Mouse (Mus musculus): ENCODE results near the gene Xirp1. TPM values are rescaled to one million over a fixed set of nuclear protein-coding genes. Genes with fewer than 3 reads are reported as not detected.
"Not testable (repeated sequence)": the region's sequence is repeated elsewhere in the genome, so short reads cannot be mapped to it uniquely, and the experiment has no call there.

Xirp1 gene
- polyA plus RNA-seq, 1 experiment: not detected

DNA sequence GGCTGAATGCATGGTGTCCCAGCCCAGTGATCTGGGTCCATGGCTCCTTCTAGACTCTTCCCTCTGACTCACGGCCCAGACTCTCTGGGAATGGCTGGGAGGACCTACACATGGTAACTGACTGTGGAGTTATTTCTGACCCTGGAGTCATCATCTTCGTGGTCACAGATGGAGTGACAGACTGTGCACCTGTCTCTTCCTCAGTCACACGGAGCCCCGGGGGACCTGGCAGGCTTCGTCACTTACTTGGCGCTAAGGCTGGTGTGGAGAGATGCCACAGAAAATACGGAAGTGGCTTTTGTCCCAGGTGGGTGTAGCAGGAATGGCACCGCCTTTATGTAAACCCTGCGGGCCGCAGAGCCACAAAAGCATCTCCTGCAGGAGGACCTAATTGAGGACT is 773 bp upstream of the Xirp1 start:
- Histone ChIP-seq H3K27ac (ENCODE audit: insufficient read depth, low read depth, low read length) (no peak overlapping the region), H3K4me1 (ENCODE audit: control insufficient read depth, insufficient read depth, low read length) (0 out of 2 replicates have a peak, but pooled peaks cover 9% of the 10 kb centered on the region), H3K4me3 (ENCODE audit: insufficient read depth, low read length) (no peak overlapping the region)
- TF ChIP-seq CTCF (IDR thresholded peaks at IDR 0.05; ENCODE audit: low read depth, low read length): no peak
- no peak for TF ChIP-seq POLR2A (IDR thresholded peaks at IDR 0.05; ENCODE audit: borderline replicate concordance, low read depth, low read length)

DNA sequence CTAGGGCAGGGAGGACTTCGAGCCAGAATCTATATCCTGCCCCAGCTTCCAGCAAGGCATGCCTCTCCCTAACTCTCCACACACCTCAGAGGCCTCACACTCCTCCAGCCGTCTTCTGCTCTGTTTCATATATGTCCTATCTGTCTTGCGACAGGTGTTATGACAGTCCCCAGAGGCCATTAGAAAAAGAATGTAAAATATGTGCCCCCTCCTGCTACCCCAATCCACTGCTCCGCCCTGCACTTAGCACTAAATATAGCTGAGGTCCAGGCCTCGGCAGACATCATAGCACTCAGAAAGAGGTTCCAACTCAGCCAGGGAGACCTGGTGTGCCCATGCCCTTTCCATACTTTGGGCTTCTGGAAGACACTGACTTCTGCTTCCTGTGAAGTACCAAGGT is 2.2 kb downstream of the Xirp1 start:
- no peak overlapping the region for H3K27ac ChIP-seq (ENCODE audit: insufficient read depth, low read depth, low read length)
- H3K4me3 ChIP-seq (ENCODE audit: insufficient read depth, low read length): no peak overlapping the region
- TF ChIP-seq POLR2A (IDR thresholded peaks at IDR 0.05; ENCODE audit: borderline replicate concordance, low read depth, low read length) (no peak), CTCF (IDR thresholded peaks at IDR 0.05; ENCODE audit: low read depth, low read length) (no peak)

GRCm38 (mm10) chr9:120020285-120020890 is 3.0 kb downstream of the Xirp1 start:
- Histone ChIP-seq H3K27ac (ENCODE audit: insufficient read depth, low read depth, low read length) (no peak overlapping the region), H3K4me1 (ENCODE audit: control insufficient read depth, insufficient read depth, low read length) (no peaks in the 10 kb centered on the region), H3K4me3 (ENCODE audit: insufficient read depth, low read length) (no peak overlapping the region)
- TF ChIP-seq CTCF (IDR thresholded peaks at IDR 0.05; ENCODE audit: low read depth, low read length) (peak; percentile 71), POLR2A (IDR thresholded peaks at IDR 0.05; ENCODE audit: borderline replicate concordance, low read depth, low read length) (no peak)

More for the DNA sequence above, 2.2 kb downstream of the Xirp1 start:
- H3K4me1 ChIP-seq (ENCODE audit: control insufficient read depth, insufficient read depth, low read length): no peaks in the 10 kb centered on the region

DNA sequence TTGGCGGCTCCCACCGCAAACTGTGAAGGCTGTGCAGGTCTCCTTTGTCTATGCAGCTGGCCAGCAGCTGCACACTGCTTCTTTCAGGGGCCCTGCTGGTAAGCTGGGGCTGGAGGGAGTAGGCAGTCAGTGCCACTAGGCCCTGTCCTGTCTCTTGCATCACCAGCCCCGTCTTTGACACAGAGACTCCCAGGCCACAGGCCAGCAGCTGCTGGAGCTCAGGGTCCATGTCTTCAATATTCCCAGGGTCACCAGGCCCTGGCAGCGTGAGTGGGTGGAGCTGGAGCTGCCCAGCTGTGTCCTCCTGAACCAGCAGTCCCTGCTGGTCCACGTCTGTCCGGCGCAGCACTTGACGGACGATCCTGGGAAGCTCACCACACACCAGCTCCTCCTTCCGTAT is 6.4 kb downstream of the Xirp1 start:
- no peak overlapping the region for H3K27ac ChIP-seq (ENCODE audit: insufficient read depth, low read depth, low read length)
- peaks cover 19% of the 10 kb centered on the region for H3K4me1 ChIP-seq (ENCODE audit: control insufficient read depth, insufficient read depth, low read length)
- H3K4me3 ChIP-seq (ENCODE audit: insufficient read depth, low read length): no peak overlapping the region
- no peak for TF ChIP-seq POLR2A (IDR thresholded peaks at IDR 0.05; ENCODE audit: borderline replicate concordance, low read depth, low read length)
- TF ChIP-seq CTCF (IDR thresholded peaks at IDR 0.05; ENCODE audit: low read depth, low read length): no peak

GRCm38 (mm10) chr9:120014828-120015227 is 8.6 kb downstream of the Xirp1 start:
- Histone ChIP-seq H3K4me3 (ENCODE audit: insufficient read depth, low read length) (no peak overlapping the region), H3K4me1 (ENCODE audit: control insufficient read depth, insufficient read depth, low read length) (peaks cover 23% of the 10 kb centered on the region), H3K27ac (ENCODE audit: insufficient read depth, low read depth, low read length) (no peak overlapping the region)
- TF ChIP-seq POLR2A (IDR thresholded peaks at IDR 0.05; ENCODE audit: borderline replicate concordance, low read depth, low read length): no peak
- TF ChIP-seq CTCF (IDR thresholded peaks at IDR 0.05; ENCODE audit: low read depth, low read length): no peak

DNA sequence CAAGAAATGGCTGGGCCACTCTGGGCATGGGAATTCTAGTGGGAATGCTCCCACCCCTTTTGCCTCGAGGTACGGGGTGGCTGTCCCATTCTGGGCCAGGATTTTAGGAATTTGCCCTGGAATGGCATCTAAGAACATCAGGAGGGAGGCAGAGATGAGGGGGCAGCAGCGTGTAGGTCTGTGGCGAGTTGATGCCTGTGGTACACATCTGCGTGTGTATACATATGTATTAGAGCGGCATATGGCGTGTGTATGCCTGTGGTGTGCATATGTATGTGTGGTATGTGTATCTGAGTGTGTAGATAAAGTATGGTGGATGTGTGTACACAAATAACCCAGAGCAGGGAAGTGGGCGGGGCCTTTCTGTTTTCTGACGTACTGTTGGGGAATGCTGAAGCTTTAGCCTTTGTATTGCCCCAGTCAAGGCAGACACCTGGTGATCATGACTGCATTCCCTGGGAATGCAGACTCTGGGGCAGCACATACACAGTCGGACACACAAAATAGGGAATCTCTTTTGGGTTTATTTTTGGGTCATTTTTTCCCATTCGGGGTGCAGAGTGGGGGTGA is 10.1 kb downstream of the Xirp1 start:
- Histone ChIP-seq H3K4me3 (ENCODE audit: insufficient read depth, low read length) (no peak overlapping the region), H3K4me1 (ENCODE audit: control insufficient read depth, insufficient read depth, low read length) (peaks cover 23% of the 10 kb centered on the region), H3K27ac (ENCODE audit: insufficient read depth, low read depth, low read length) (peak overlapping the region; percentile 12; the same call in 1 of the 2 replicates)
- TF ChIP-seq POLR2A (IDR thresholded peaks at IDR 0.05; ENCODE audit: borderline replicate concordance, low read depth, low read length) (no peak), CTCF (IDR thresholded peaks at IDR 0.05; ENCODE audit: low read depth, low read length) (no peak)

GRCm38 (mm10) chr9:120012781-120013180 is 10.6 kb downstream of the Xirp1 start:
- Histone ChIP-seq H3K4me3 (ENCODE audit: insufficient read depth, low read length) (no peak overlapping the region), H3K4me1 (ENCODE audit: control insufficient read depth, insufficient read depth, low read length) (peaks cover 23% of the 10 kb centered on the region), H3K27ac (ENCODE audit: insufficient read depth, low read depth, low read length) (peak overlapping the region; percentile 12; the same call in 1 of the 2 replicates)
- TF ChIP-seq POLR2A (IDR thresholded peaks at IDR 0.05; ENCODE audit: borderline replicate concordance, low read depth, low read length): no peak
- TF ChIP-seq CTCF (IDR thresholded peaks at IDR 0.05; ENCODE audit: low read depth, low read length): no peak

GRCm38 (mm10) chr9:120012161-120012560 is 11.2 kb downstream of the Xirp1 start:
- H3K4me3 ChIP-seq (ENCODE audit: insufficient read depth, low read length); H3K27ac ChIP-seq (ENCODE audit: insufficient read depth, low read depth, low read length): not testable (repeated sequence)
- H3K4me1 ChIP-seq (ENCODE audit: control insufficient read depth, insufficient read depth, low read length): peaks cover 23% of the 10 kb centered on the region

- H3K27ac ChIP-seq (ENCODE audit: insufficient read depth, low read depth, low read length): no peak overlapping the region
- peaks cover 23% of the 10 kb centered on the region for H3K4me1 ChIP-seq (ENCODE audit: control insufficient read depth, insufficient read depth, low read length)
- H3K4me3 ChIP-seq (ENCODE audit: insufficient read depth, low read length): peak overlapping the region; percentile 39
- TF ChIP-seq POLR2A (IDR thresholded peaks at IDR 0.05; ENCODE audit: borderline replicate concordance, low read depth, low read length): no peak
- TF ChIP-seq CTCF (IDR thresholded peaks at IDR 0.05; ENCODE audit: low read depth, low read length): no peak
Observed at GRCm38 (mm10) chr9:120011533-120011932, 11.9 kb downstream of the Xirp1 start.

DNA sequence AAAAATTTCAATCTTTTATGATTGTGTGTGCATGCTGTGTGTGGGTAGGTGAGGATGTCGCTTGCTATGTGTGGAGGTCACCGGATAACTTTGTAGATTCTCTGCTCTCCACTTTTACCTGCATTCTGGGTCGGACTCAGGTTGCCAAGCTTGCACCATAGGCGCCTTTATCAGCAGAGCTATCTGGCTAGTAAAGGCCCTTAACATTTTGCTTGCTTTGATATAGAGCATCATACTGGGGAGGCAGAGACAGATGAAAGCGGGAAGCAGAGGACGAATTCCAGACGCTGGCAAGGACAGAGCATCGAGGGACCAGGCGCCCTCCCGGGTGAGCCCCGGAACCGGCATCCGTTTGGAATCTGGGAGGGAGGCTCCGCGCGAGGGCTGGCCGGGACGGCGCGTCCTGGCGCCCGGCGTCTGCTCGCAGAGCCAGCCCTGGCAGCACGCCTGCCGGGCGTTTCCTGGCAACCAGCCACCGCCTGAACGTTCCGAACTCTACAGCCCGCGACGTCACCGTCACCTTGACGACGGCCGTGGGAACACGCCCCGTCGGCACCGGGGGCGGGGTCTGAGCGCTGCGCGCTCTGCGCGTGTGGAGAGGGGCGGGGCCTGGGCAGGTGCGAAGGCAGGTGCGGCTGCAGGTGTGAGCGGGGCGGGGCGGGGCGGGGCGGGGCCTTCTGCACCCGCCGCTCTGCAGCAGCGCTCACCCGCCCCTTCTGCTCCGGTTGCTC is 12.5 kb downstream of the Xirp1 start:
- no peak overlapping the region for H3K27ac ChIP-seq (ENCODE audit: insufficient read depth, low read depth, low read length)
- peak overlapping the region; percentile 39 for H3K4me3 ChIP-seq (ENCODE audit: insufficient read depth, low read length)
- TF ChIP-seq POLR2A (IDR thresholded peaks at IDR 0.05; ENCODE audit: borderline replicate concordance, low read depth, low read length) (no peak), CTCF (IDR thresholded peaks at IDR 0.05; ENCODE audit: low read depth, low read length) (no peak)
- H3K4me1 ChIP-seq (ENCODE audit: control insufficient read depth, insufficient read depth, low read length): peaks cover 23% of the 10 kb centered on the region

Data from bone marrow macrophage, adult 2 months (primary cell).